Mouse (Mus musculus) CH12.LX (cell line): ENCODE data around the gene Eya2. TPM values are rescaled to one million over a fixed set of nuclear protein-coding genes. Genes with fewer than 3 reads are reported as not detected.

Experiments used
- DNase-seq: peaks from one replicate; pipeline ENCODE4 v3.0.0-alpha.2; 2013; ENCODE audit errors: extremely low read depth
- H3K27ac ChIP-seq: 2 replicates; pipeline ENCODE4 v1.5.1; 2012; ENCODE audit warnings: low read depth, mild to moderate bottlenecking, control low read depth, moderate library complexity; ENCODE audit not compliant: insufficient read depth
- H3K27me3 ChIP-seq: replicated peaks from 2 replicates; pipeline ENCODE3; 2012; ENCODE audit warnings: inconsistent platforms
- H3K36me3 ChIP-seq, 2 experiments: replicated peaks in 1 of 2; 2 replicates each; pipeline versions ENCODE3 to v1.6.1; 2012; ENCODE audit warnings: inconsistent platforms in 1 of 2, low read length in 1 of 2, mild to moderate bottlenecking in 1 of 2, mixed read lengths in 1 of 2, moderate library complexity in 1 of 2; ENCODE audit not compliant: control insufficient read depth in 1 of 2, insufficient read depth in 1 of 2
- H3K4me1 ChIP-seq, 2 experiments: 2 replicates each; pipeline ENCODE4 v1.6.1; 2012; ENCODE audit warnings: inconsistent platforms in 1 of 2, moderate library complexity in 1 of 2; ENCODE audit not compliant: insufficient read depth in 2 of 2, control insufficient read depth in 1 of 2
- H3K4me2 ChIP-seq: 2 replicates; pipeline ENCODE4 v1.6.1; 2012; ENCODE audit warnings: low read depth, mild to moderate bottlenecking, control low read depth; ENCODE audit not compliant: poor library complexity, insufficient read depth, severe bottlenecking
- H3K4me3 ChIP-seq, 3 experiments: fragments of 150-350 bp in 1 of 3; sonication (generic) in 1 of 3; replicated peaks in 1 of 3; 2 replicates each; pipeline versions ENCODE3 to v1.5.1; 2011 to 2012; ENCODE audit warnings: low read depth in 2 of 3, low read length in 2 of 3, mild to moderate bottlenecking in 2 of 3, moderate library complexity in 2 of 3, control low read depth in 1 of 3, improper control_type of control experiment in 1 of 3, inconsistent platforms in 1 of 3, mixed read lengths in 1 of 3; ENCODE audit not compliant: poor library complexity in 1 of 3
- H3K79me2 ChIP-seq: replicated peaks from 2 replicates; pipeline ENCODE4 v1.6.1; 2012; ENCODE audit warnings: mild to moderate bottlenecking, moderate library complexity; ENCODE audit not compliant: control insufficient read depth, poor library complexity, insufficient read depth, severe bottlenecking; ENCODE audit errors: extremely low read depth
- H3K9ac ChIP-seq: 2 replicates; pipeline ENCODE4 v1.6.1; 2012; ENCODE audit warnings: low read depth, mild to moderate bottlenecking, control low read depth, moderate library complexity; ENCODE audit not compliant: insufficient read depth
- H3K9me3 ChIP-seq: replicated peaks from 2 replicates; pipeline ENCODE3; 2012; ENCODE audit warnings: low read length, inconsistent platforms, mixed read lengths
- BHLHE40 ChIP-seq: IDR thresholded peaks from 2 replicates; pipeline ENCODE4 v1.6.1; 2011; ENCODE audit warnings: mild to moderate bottlenecking, low read depth, low read length, improper control_type of control experiment
- CHD1 ChIP-seq: IDR thresholded peaks from 2 replicates; pipeline ENCODE4 v1.6.1; 2012; ENCODE audit warnings: low read depth, low read length, improper control_type of control experiment, inconsistent platforms
- E2F4 ChIP-seq: IDR thresholded peaks from 2 replicates; pipeline ENCODE4 v1.6.1; 2011; ENCODE audit warnings: low read depth, low read length, improper control_type of control experiment; ENCODE audit not compliant: insufficient replicate concordance
- ELF1 ChIP-seq: IDR thresholded peaks from 2 replicates; pipeline ENCODE4 v1.6.1; 2014; ENCODE audit warnings: low read depth, mild to moderate bottlenecking, inconsistent platforms, low read length, improper control_type of control experiment
- EP300 ChIP-seq: IDR thresholded peaks from 2 replicates; pipeline ENCODE4 v1.6.1; 2011; ENCODE audit warnings: low read length, improper control_type of control experiment
- ETS1 ChIP-seq: conservative IDR thresholded peaks from 2 replicates; pipeline ENCODE4 v1.6.1; 2012; ENCODE audit warnings: low read depth, mild to moderate bottlenecking, inconsistent platforms, low read length, improper control_type of control experiment, moderate library complexity
- IRF4 ChIP-seq: IDR thresholded peaks from 2 replicates; pipeline ENCODE4 v1.6.1; 2014; ENCODE audit warnings: low read depth, mild to moderate bottlenecking, inconsistent platforms, low read length, improper control_type of control experiment
- KAT2A ChIP-seq: IDR thresholded peaks from 2 replicates; pipeline ENCODE4 v1.6.1; 2012; ENCODE audit warnings: low read length, improper control_type of control experiment, inconsistent platforms; ENCODE audit not compliant: insufficient replicate concordance
- MAFK ChIP-seq: IDR thresholded peaks from 2 replicates; pipeline ENCODE4 v1.6.1; 2011; ENCODE audit warnings: low read length, improper control_type of control experiment; ENCODE audit not compliant: insufficient replicate concordance
- MXI1 ChIP-seq: IDR thresholded peaks from 2 replicates; pipeline ENCODE4 v1.6.1; 2011; ENCODE audit warnings: mild to moderate bottlenecking, low read depth, low read length, improper control_type of control experiment
- PAX5 ChIP-seq: IDR thresholded peaks from 2 replicates; pipeline ENCODE4 v1.6.1; 2012; ENCODE audit warnings: low read length, inconsistent platforms, mixed read lengths
- POLR2AphosphoS2 ChIP-seq: IDR thresholded peaks from 2 replicates; pipeline ENCODE4 v1.6.1; 2011; ENCODE audit warnings: low read depth, low read length, improper control_type of control experiment
- RCOR1 ChIP-seq: conservative IDR thresholded peaks from 2 replicates; pipeline ENCODE4 v1.6.1; 2012; ENCODE audit warnings: low read depth, mild to moderate bottlenecking, inconsistent platforms, low read length, improper control_type of control experiment
- SMC3 ChIP-seq: IDR thresholded peaks from 2 replicates; pipeline ENCODE4 v1.6.1; 2011; ENCODE audit warnings: low read depth, low read length, improper control_type of control experiment
- TBP ChIP-seq: conservative IDR thresholded peaks from 2 replicates; pipeline ENCODE4 v1.6.1; 2011; ENCODE audit warnings: low read depth, low read length, improper control_type of control experiment
- TCF12 ChIP-seq: IDR thresholded peaks from 2 replicates; pipeline ENCODE4 v1.6.1; 2014; ENCODE audit warnings: low read depth, mild to moderate bottlenecking, inconsistent platforms, low read length, improper control_type of control experiment
- USF1 ChIP-seq: IDR thresholded peaks from 2 replicates; pipeline ENCODE4 v1.6.1; 2014; ENCODE audit warnings: low read depth, mild to moderate bottlenecking, inconsistent platforms, low read length, improper control_type of control experiment
- ZC3H11A ChIP-seq: IDR thresholded peaks from 2 replicates; pipeline ENCODE4 v1.6.1; 2012; ENCODE audit warnings: low read depth, mild to moderate bottlenecking, inconsistent platforms, low read length, improper control_type of control experiment
- ZMIZ1 ChIP-seq: IDR thresholded peaks from 2 replicates; pipeline ENCODE4 v1.6.1; 2012; ENCODE audit warnings: low read depth, mild to moderate bottlenecking, inconsistent platforms, low read length, improper control_type of control experiment
- dilution Hi-C: fragments of 300-500 bp; cut with MboI; formaldehyde crosslinking; loops from 2 replicates; pipeline ENCODE4 v1.14.3; 2020; ENCODE audit warnings: low sequenced_read_pairs; ENCODE audit not compliant: extremely low pct_unique_long_range_greater_than_20kb, extremely low pct_ligation_motif_present
- in situ Hi-C: fragments of 300-500 bp; cut with MboI; formaldehyde crosslinking; loops from 3 replicates; pipeline ENCODE4 v1.14.3; 2019; ENCODE audit warnings: low sequenced_read_pairs, low pct_ligation_motif_present, low pct_unique_long_range_greater_than_20kb, mixed read lengths
- polyA plus RNA-seq: library from polyadenylated mRNA; unstranded; fragments of >175 nt; gene quantifications from 2 replicates; pipeline ENCODE4 v1.2.1, GENCODE M21; 2012; ENCODE audit warnings: low read depth; ENCODE audit not compliant: insufficient read length
- total RNA-seq, 2 experiments: library from RNA; depleted of rRNA; stranded (reverse); fragments of 300-350 nt in 1 of 2; fragments of >200 nt in 1 of 2; gene quantifications; 2 replicates each; pipeline ENCODE4 v1.2.3; 2012 to 2014

Gene Eya2
- total and polyA plus RNA-seq, 3 experiments, result not detected

- H3K27me3 ChIP-seq, result peaks cover 51% of the 10 kb centered on the region
- DNase-seq, result no peak
- no peaks in the 10 kb centered on the region for H3K36me3 ChIP-seq
- peaks cover 8% of the 10 kb centered on the region for H3K9me3 ChIP-seq
- H3K9ac ChIP-seq, result no peak overlapping the region
- H3K27ac ChIP-seq, result no peak overlapping the region
- dilution Hi-C loops (no loop called here), in situ Hi-C loops (loop anchor here (25.0 kb wide), 1 partner anchor 166 kb away; no protein-coding TSS in a partner anchor)
- H3K4me3 ChIP-seq, result no peak overlapping the region
- H3K4me2 ChIP-seq, result no peak overlapping the region
- H3K79me2 ChIP-seq, result no peaks in the 10 kb centered on the region
- TF ChIP-seq KAT2A (no peak), MXI1 (no peak), IRF4 (no peak)
- TF ChIP-seq, all 38 proteins: peak for 0
- H3K4me1 ChIP-seq, result no peaks in the 10 kb centered on the region
These were observed 108.4 kb downstream of the Eya2 start for GRCm38 (mm10) chr2:165703033-165703805.

GRCm38 (mm10) chr2:165708266-165708665, 113.4 kb downstream of the Eya2 start:
- TF ChIP-seq ZC3H11A, result no peak
- TF ChIP-seq KAT2A, result no peak
- no peak for TF ChIP-seq ETS1
- no peak for TF ChIP-seq ELF1
- no peak for TF ChIP-seq EP300
- no peak for TF ChIP-seq E2F4
- TF ChIP-seq RCOR1, result no peak
- TF ChIP-seq MAFK, result no peak
- TF ChIP-seq POLR2AphosphoS2, result no peak
- no peak for TF ChIP-seq CHD1
- no peak for TF ChIP-seq TCF12
- TF ChIP-seq ZMIZ1, result no peak
- no peak for TF ChIP-seq IRF4
- TF ChIP-seq USF1, result no peak
- no peak for TF ChIP-seq BHLHE40
- no peak for TF ChIP-seq TBP
- no peak for TF ChIP-seq PAX5
- TF ChIP-seq SMC3, result no peak
- dilution Hi-C loops (no loop called here), in situ Hi-C loops (loop anchor here (25.0 kb wide), 1 partner anchor 171 kb away; no protein-coding TSS in a partner anchor)

More at GRCm38 (mm10) chr2:165708266-165708665, 113.4 kb downstream of the Eya2 start:
- Histone ChIP-seq H3K27me3 (peaks cover 38% of the 10 kb centered on the region), H3K9ac (no peak overlapping the region), H3K9me3 (peaks cover 8% of the 10 kb centered on the region), H3K79me2 (no peaks in the 10 kb centered on the region), H3K36me3 (no peaks in the 10 kb centered on the region), H3K4me2 (no peak overlapping the region), H3K4me1 (no peaks in the 10 kb centered on the region; a peak in 1 of 4 replicates), H3K27ac (no peak overlapping the region), H3K4me3 (no peak overlapping the region)
- no peak for DNase-seq
